Mouse (Mus musculus) stomach, embryonic 16.5 days (tissue): Measurements from ENCODE around the gene Cplx3. TPM values are rescaled to one million over a fixed set of nuclear protein-coding genes. Genes with fewer than 3 reads are reported as not detected.

Source experiments
- ATAC-seq: fragments of 200-750 bp; cut with Nextera tagmentation; 2 replicates; pipeline ENCODE4 v1.8.0; 2017; ENCODE audit warnings: moderate number of reproducible peaks, moderate TSS enrichment; ENCODE audit not compliant: insufficient read depth, low FRiP score
- H3K27ac ChIP-seq: fragments of 300-500 bp; sonication (generic); 2 replicates; pipeline ENCODE4 v1.5.1; 2014; ENCODE audit warnings: low read length
- H3K27me3 ChIP-seq: fragments of 300-500 bp; sonication (generic); 2 replicates; pipeline ENCODE4 v1.6.1; 2014; ENCODE audit warnings: low read length, control low read depth, mixed read lengths; ENCODE audit not compliant: control insufficient read depth, insufficient read depth
- H3K36me3 ChIP-seq: fragments of 300-500 bp; sonication (generic); 2 replicates; pipeline ENCODE4 v1.6.1; 2014; ENCODE audit warnings: low read length; ENCODE audit not compliant: control insufficient read depth, insufficient read depth
- H3K4me1 ChIP-seq: fragments of 300-500 bp; sonication (generic); 2 replicates; pipeline ENCODE4 v1.6.1; 2014; ENCODE audit warnings: low read length, control low read depth, mixed read lengths; ENCODE audit not compliant: control insufficient read depth, insufficient read depth
- H3K4me2 ChIP-seq: fragments of 300-500 bp; sonication (generic); 2 replicates; pipeline ENCODE4 v1.6.1; 2014; ENCODE audit warnings: low read depth, low read length, mixed read lengths
- H3K4me3 ChIP-seq: fragments of 300-500 bp; sonication (generic); replicated peaks from 2 replicates; pipeline ENCODE4 v1.5.1; 2014; ENCODE audit warnings: mild to moderate bottlenecking, low read length
- H3K9ac ChIP-seq: fragments of 300-500 bp; sonication (generic); 2 replicates; pipeline ENCODE4 v1.6.1; 2014; ENCODE audit warnings: low read length
- H3K9me3 ChIP-seq: fragments of 300-500 bp; sonication (generic); replicated peaks from 2 replicates; pipeline ENCODE4 v1.6.1; 2016; ENCODE audit warnings: low read length, control low read depth; ENCODE audit not compliant: control insufficient read depth
- WGBS: fragments of 180-500 bp; shearing (Covaris S2); extraction: QIAGEN DNeasy Blood & Tissue Kit; methylation state at CpG from one replicate; pipeline ENCODE4 v1.1.7; 2014; 5-methylcytosine and 5-hydroxymethylcytosine counted together
- polyA plus RNA-seq: library from polyadenylated mRNA; unstranded; fragments of >200 nt; fragmentation: Nextera tagmentation; extraction: Ambion mirVana; gene quantifications from 2 replicates; pipeline ENCODE4 v1.2.1, GENCODE M21; 2015

Gene Cplx3
- polyA plus RNA-seq, 1 experiment from 2014 or later, result not detected

DNA sequence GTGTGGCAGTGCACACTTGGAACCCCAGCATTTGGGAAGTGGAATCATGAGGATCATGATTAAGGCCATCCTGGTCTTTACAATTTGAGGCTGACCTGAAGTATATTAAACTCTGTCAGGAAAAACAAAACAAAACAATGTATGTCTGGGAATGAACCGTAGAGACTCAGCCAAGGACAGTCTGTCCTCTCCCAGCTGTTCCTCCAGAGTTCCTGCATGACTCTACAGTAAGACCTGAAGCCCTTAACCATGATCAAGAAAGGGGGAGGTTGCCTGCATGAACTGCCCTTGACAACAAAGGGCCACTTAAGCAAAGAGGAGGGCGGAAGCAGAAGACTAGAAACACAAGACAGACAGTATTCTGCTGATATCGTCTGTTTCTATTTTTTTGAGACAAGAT, 30.5 kb downstream of the Cplx3 start:
- Histone ChIP-seq H3K36me3 (no peaks in the 10 kb centered on the region), H3K4me1 (no peaks in the 10 kb centered on the region), H3K27ac (no peak overlapping the region), H3K9ac (no peak overlapping the region), H3K9me3 (no peaks in the 10 kb centered on the region), H3K4me3 (no peak overlapping the region), H3K27me3 (no peaks in the 10 kb centered on the region), H3K4me2 (no peak overlapping the region)
- ATAC-seq, result no peak
- 70% methylated on average over 3 of the region's 3 CpGs for WGBS

DNA sequence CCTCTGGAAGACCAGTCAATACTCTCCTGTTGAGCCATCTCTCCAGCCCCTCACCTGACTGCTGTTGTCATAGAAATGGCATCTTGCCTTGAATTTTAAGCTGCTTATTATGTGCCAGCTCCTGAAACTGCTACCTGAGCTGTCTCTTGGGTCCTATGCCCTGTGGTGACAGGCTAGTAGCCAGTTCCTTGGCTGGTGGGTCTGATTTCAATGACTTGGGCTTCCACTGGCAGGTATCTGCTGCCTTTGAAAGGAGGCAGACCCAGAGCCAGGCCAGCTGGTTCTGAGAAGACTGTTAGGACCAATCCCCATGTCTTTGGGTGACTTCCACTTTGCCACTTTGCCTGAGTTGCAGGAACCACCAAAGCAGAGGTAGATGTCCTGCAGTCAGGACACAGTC, 31.7 kb downstream of the Cplx3 start:
- Histone ChIP-seq H3K27me3 (no peaks in the 10 kb centered on the region), H3K4me2 (no peak overlapping the region), H3K4me3 (no peak overlapping the region), H3K4me1 (no peaks in the 10 kb centered on the region), H3K36me3 (no peaks in the 10 kb centered on the region), H3K9me3 (no peaks in the 10 kb centered on the region), H3K9ac (no peak overlapping the region), H3K27ac (no peak overlapping the region)
- ATAC-seq, result no peak

DNA sequence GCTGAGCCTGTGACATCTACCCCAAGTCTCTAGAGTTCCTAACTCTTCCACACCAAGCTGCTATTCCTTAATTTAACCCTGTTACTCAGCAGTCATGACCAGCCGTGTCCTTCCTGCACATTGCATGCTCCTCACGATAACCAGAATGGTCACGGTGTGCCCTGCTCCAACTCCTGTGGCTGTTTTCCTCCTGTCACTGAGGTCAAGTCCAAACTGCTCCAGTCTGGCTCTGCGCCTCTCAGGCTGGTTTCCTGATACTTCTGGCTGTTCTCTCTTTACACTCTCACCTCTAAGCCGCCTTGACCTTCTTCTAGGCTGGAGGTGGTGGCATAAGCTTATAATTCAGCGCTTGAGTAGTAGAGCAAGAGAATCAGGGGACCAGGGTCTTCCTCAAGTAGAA, 37.6 kb downstream of the Cplx3 start:
- no peaks in the 10 kb centered on the region for H3K9me3 ChIP-seq
- H3K36me3 ChIP-seq, result no peaks in the 10 kb centered on the region
- no peak for ATAC-seq
- H3K27ac ChIP-seq, result no peak overlapping the region; the same call in 1 of the 2 replicates
- no peaks in the 10 kb centered on the region for H3K27me3 ChIP-seq
- 93% methylated on average over 6 of the region's 6 CpGs for WGBS
- no peak overlapping the region for H3K9ac ChIP-seq
- no peak overlapping the region for H3K4me3 ChIP-seq
- no peak overlapping the region for H3K4me2 ChIP-seq
- H3K4me1 ChIP-seq, result peaks cover 20% of the 10 kb centered on the region

DNA sequence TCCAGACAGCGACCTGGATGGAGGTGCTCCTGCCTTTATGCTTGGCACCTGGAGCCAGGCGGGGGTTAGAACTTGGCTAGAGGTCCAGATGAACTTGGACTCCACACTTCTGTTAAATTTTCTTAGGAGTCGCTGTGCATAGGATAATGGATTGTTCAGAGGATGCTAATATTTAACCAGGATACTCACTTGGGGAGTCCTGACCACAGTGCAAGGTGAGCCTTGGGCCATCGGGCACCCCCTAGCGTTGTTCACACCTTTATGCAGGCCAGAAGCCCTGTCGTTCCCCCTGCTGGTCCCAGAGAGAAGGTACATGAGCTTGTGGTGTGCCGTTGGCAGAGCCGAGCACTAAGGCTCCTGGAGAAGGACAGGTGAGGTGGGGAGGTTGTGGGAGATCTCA, 39.2 kb downstream of the Cplx3 start:
- Histone ChIP-seq H3K4me1 (peaks cover 35% of the 10 kb centered on the region), H3K27me3 (no peaks in the 10 kb centered on the region), H3K9ac (no peak overlapping the region), H3K4me2 (no peak overlapping the region), H3K27ac (no peak overlapping the region), H3K9me3 (no peaks in the 10 kb centered on the region), H3K36me3 (no peaks in the 10 kb centered on the region), H3K4me3 (no peak overlapping the region)
- WGBS, result 48% methylated on average over 8 of the region's 8 CpGs
- no peak; the same call in 1 of the 2 replicates for ATAC-seq

DNA sequence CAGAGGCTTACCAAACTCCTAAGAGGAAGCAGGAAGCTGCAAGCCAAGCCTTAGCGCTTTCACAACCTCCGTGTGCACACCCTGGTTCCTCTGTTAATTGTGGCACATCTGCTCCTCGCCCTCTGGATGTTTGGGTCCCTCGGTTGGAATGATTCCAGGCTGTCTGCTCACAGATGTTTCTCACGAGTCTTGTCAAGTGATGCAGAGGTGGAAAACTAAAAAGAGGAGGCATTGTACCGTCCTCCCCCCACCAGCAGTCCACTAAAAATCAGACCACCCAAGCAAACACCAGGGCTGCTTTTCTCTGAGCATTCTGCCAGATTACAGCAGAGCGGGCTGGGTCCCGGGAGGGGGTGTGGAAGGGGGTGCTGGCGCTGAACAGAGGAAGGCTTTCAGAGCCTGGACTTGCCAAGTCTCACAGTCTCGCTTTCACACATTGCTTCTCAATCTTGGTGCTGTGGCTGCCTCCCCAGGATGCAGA, 40.3 kb downstream of the Cplx3 start:
- ATAC-seq, result no peak

DNA sequence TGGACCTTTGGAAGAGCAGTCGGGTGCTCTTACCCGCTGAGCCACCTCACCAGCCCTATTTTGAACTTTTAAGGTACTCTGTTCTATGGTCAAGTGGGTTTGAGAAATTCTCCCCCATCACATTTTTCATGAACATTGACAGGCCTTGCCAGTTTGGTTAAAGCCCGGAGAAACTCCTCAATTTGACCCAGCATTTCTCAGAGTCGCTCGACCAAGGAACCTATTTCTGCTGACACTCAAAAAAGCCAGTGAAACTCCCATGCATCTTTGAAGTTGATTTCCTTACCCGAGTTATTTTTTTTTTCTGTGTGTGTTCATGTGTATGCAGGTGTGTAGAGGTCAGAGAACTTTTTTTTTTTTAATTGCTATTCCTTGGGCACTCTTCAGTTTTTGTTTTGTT, 41.5 kb downstream of the Cplx3 start:
- no peak for ATAC-seq
- H3K27ac ChIP-seq, result no peak overlapping the region
- 82% methylated on average over 6 of the region's 6 CpGs for WGBS
- H3K36me3 ChIP-seq, result no peaks in the 10 kb centered on the region
- H3K4me3 ChIP-seq, result no peak overlapping the region
- peaks cover 46% of the 10 kb centered on the region for H3K4me1 ChIP-seq
- no peak overlapping the region for H3K4me2 ChIP-seq
- no peaks in the 10 kb centered on the region for H3K27me3 ChIP-seq
- H3K9me3 ChIP-seq, result no peaks in the 10 kb centered on the region
- no peak overlapping the region for H3K9ac ChIP-seq

More for the DNA sequence above, 40.3 kb downstream of the Cplx3 start:
- Histone ChIP-seq H3K9ac (peak overlapping the region; percentile 24), H3K4me3 (no peak overlapping the region), H3K4me1 (peaks cover 42% of the 10 kb centered on the region), H3K4me2 (no peak overlapping the region; the same call in 1 of the 2 replicates), H3K36me3 (no peaks in the 10 kb centered on the region), H3K9me3 (no peaks in the 10 kb centered on the region), H3K27me3 (no peaks in the 10 kb centered on the region), H3K27ac (peak overlapping the region; percentile 46)
- 25% methylated on average over 10 of the region's 10 CpGs for WGBS

DNA sequence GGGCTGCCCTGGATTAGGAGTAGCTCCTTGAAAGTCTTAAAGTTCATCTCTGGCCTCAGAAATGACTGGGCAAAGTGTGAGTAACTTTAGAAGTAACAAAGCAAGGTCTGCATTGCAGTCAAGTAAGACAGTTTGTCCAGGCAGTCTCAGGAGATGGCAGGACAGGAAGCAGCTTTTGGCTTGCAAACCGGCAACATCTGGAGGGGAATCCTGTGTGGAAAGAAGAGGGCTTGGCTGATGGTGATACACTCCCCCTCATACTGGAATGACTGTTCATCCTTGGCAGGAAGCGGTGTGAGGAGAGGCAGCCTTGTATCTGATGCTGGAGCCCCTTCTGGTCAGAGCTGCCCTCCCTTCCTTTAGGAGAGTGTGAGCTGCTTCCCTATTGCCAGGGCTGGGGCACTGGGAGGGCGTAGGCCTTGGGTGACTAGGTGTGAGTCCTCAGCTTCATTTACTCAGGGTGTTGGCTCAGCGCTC, 43.1 kb downstream of the Cplx3 start:
- peak overlapping the region; percentile 94 for H3K27ac ChIP-seq
- peak; percentile 68; the same call in 1 of the 2 replicates for ATAC-seq
- H3K27me3 ChIP-seq, result no peaks in the 10 kb centered on the region
- H3K36me3 ChIP-seq, result no peaks in the 10 kb centered on the region
- peaks cover 46% of the 10 kb centered on the region for H3K4me1 ChIP-seq
- H3K4me2 ChIP-seq, result peak overlapping the region; percentile 84
- WGBS, result 32% methylated on average over 4 of the region's 4 CpGs
- H3K9me3 ChIP-seq, result no peaks in the 10 kb centered on the region
- peak overlapping the region; percentile 66 for H3K4me3 ChIP-seq
- peak overlapping the region; percentile 55 for H3K9ac ChIP-seq

DNA sequence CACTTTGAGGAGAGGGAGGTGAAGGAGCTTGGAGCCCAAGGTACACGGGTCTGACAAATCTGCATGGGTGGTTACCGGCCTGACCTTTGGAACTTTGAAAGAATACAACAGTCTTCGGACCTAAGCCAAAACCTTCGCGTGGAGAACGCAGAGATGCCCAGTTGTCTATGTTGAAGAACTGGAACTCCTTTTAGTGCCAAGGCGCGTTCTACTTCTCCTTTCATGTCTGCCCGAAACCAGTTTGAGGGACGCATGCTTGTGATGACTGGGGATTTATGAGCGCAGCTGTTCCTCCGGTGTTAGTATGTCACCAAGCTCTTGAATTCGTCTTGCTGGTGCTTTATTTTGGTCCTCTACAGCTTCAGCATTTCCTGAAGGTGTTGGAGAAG, 44.4 kb downstream of the Cplx3 start:
- H3K27me3 ChIP-seq, result no peaks in the 10 kb centered on the region
- peak overlapping the region; percentile 66 for H3K4me3 ChIP-seq
- WGBS, result 64% methylated on average over 13 of the region's 13 CpGs
- H3K9me3 ChIP-seq, result no peaks in the 10 kb centered on the region
- no peak for ATAC-seq
- peak overlapping the region; percentile 94 for H3K27ac ChIP-seq
- no peaks in the 10 kb centered on the region for H3K36me3 ChIP-seq
- H3K9ac ChIP-seq, result peak overlapping the region; percentile 78
- H3K4me2 ChIP-seq, result peak overlapping the region; percentile 84
- H3K4me1 ChIP-seq, result peaks cover 44% of the 10 kb centered on the region

DNA sequence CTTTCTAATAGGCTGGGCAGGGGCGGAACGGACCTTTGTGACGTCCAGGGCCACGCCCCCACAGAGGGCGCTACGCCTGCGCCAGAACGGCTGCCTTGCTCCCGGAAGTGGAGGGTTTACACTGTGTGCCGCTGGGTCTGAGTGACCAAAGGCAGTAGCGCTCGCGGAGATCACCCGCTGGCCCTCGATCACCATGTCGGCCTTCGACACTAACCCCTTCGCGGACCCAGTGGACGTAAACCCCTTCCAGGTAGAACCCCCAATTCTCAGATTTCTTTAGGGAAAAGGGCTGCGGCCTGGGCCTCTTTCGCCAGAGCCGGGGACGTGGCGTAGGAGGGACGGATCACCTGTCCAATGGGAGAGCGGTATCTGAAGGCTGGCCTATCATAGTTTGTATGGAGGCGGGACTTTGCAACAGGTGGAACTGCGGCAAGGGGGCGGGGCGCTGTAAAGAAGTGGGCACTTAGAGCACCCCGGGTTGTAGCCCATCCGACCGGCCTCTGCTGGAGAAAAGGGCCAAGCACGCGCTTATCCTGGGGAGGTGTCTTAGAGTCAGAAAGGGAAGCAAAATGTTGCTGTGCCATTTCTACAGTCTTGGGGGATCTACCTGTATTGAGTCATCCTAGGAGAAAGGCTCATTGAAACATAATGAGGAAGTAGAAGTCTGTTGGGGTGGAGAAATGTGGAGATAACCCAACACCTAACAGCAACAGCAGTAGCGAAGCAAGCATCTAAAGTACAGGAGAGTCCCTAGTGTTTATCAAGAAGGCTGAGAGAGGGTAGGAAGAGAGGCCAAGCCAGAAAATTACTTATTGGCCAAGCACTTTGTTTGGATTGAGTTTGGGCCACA, 45.0 kb downstream of the Cplx3 start, which contains the start of gene Scamp2:
Gene Scamp2, plus strand, starts transcription at position 83 of the 850 bp plus-strand sequence.
- peak within 1 kb of the TSS; percentile 84 for H3K4me2 ChIP-seq
- WGBS, result under 1% methylated on average over 37 of the region's 37 CpGs
- peak within 1 kb of the TSS; percentile 94 for H3K27ac ChIP-seq
- H3K4me1 ChIP-seq, result peaks cover 40% of the 10 kb centered on the region
- H3K9ac ChIP-seq, result peak within 1 kb of the TSS; percentile 78
- no peaks in the 10 kb centered on the region for H3K9me3 ChIP-seq
- H3K4me3 ChIP-seq, result peak within 1 kb of the TSS; percentile 66
- H3K36me3 ChIP-seq, result no peaks in the 10 kb centered on the region
- no peaks in the 10 kb centered on the region for H3K27me3 ChIP-seq
- peak; percentile 97 for ATAC-seq
